Mouse (Mus musculus) layer of hippocampus, adult 18-20 months (tissue): Measurements from ENCODE around the gene Ndel1. TPM values are rescaled to one million over a fixed set of nuclear protein-coding genes. Genes with fewer than 3 reads are reported as not detected.

Source experiments
- DNase-seq, 2 experiments: peaks; one replicate each; pipeline ENCODE4 v3.0.0; 2022; ENCODE audit warnings: low spot score in 2 of 2
- total RNA-seq, 2 experiments: library from RNA; stranded (reverse); gene quantifications; 2 replicates each; pipeline ENCODE4 v1.2.3; 2021

Ndel1 gene
- total RNA-seq, 2 experiments from 2014 or later, result 95.9 to 98.2 TPM

GRCm38 (mm10) chr11:68779735-68780465 is 91.8 kb downstream of the Ndel1 start:
- no peak for DNase-seq

- no peak for DNase-seq
These were observed 92.8 kb downstream of the Ndel1 start for GRCm38 (mm10) chr11:68778855-68779254.

- no peak for DNase-seq
These were observed 93.7 kb downstream of the Ndel1 start for GRCm38 (mm10) chr11:68777933-68778332.

- DNase-seq, result no peak
These were observed 95.5 kb downstream of the Ndel1 start for GRCm38 (mm10) chr11:68776147-68776655.

Other genes with a start within 250 kb of the Ndel1 start
- gene Myh10, start 180.3 kb downstream of the Ndel1 start, total RNA-seq, result 100 to 1,000 TPM; 140 to 146 TPM
- not detected for gene Rnf222, start 16.7 kb upstream of the Ndel1 start, total RNA-seq
- 100 to 1,000 TPM; 802 to 835 TPM for gene Rpl26, start 29.7 kb upstream of the Ndel1 start, total RNA-seq
- gene Odf4, start 55.2 kb upstream of the Ndel1 start, total RNA-seq, result not detected
- gene Arhgef15, start 85.6 kb upstream of the Ndel1 start, total RNA-seq, result 1 to 10 TPM; 9.3 to 9.6 TPM
- gene Slc25a35, start 96.3 kb upstream of the Ndel1 start, total RNA-seq, result 1 to 10 TPM; 4.2 to 5.3 TPM
- gene Rangrf, start 103.3 kb upstream of the Ndel1 start, total RNA-seq, result 10 to 100 TPM; 16.9 to 19.4 TPM
- 10 to 100 TPM; 22.1 to 23.4 TPM for gene Pfas, start 136.6 kb upstream of the Ndel1 start, total RNA-seq
- gene Ctc1, start 144.1 kb upstream of the Ndel1 start, total RNA-seq, result 10 to 100 TPM; 34.3 to 39.2 TPM
- not detected for gene Aurkb, start 173.8 kb upstream of the Ndel1 start, total RNA-seq
- 10 to 100 TPM; 32.9 to 36.4 TPM for gene Borcs6, start 187.9 kb upstream of the Ndel1 start, total RNA-seq
- gene Tmem107, start 198.9 kb upstream of the Ndel1 start, total RNA-seq, result 10 to 100 TPM; 15.2 to 21.0 TPM
- gene Vamp2, start 216.6 kb upstream of the Ndel1 start, total RNA-seq, result 1,000 to 10,000 TPM in 1 of 2 experiments, 100 to 1,000 TPM in 1; 995 to 1,010 TPM
- 100 to 1,000 TPM in 1 of 2 experiments, 10 to 100 TPM in 1; 92.9 to 115 TPM for gene Per1, start 223.4 kb upstream of the Ndel1 start, total RNA-seq
- 1 to 10 TPM; 1.1 to 1.6 TPM for gene Hes7, start 248.5 kb upstream of the Ndel1 start, total RNA-seq